Mouse (Mus musculus) intestine, embryonic 14.5 days (tissue): ENCODE results near the gene Ralgds. TPM values are rescaled to one million over a fixed set of nuclear protein-coding genes. Genes with fewer than 3 reads are reported as not detected.
"Not testable (repeated sequence)": the region's sequence is repeated elsewhere in the genome, so short reads cannot be mapped to it uniquely, and the experiment has no call there.

Experiments used
- ATAC-seq: fragments of 200-750 bp; cut with Nextera tagmentation; replicated peaks from 2 replicates; pipeline ENCODE4 v1.8.0; 2017; ENCODE audit warnings: low read depth, moderate number of reproducible peaks, moderate TSS enrichment, moderate library complexity; ENCODE audit not compliant: low FRiP score, low TSS enrichment
- DNase-seq: peaks from one replicate; pipeline ENCODE4 v3.0.0-alpha.2; 2018; ENCODE audit warnings: low spot score
- H3K27ac ChIP-seq: fragments of 300-500 bp; sonication (generic); 2 replicates; pipeline ENCODE4 v1.5.1; 2014; ENCODE audit warnings: low read depth, mild to moderate bottlenecking, control low read depth
- H3K27me3 ChIP-seq: fragments of 300-500 bp; sonication (generic); replicated peaks from 2 replicates; pipeline ENCODE4 v1.6.1; 2014; ENCODE audit warnings: low read length, control low read depth; ENCODE audit not compliant: control insufficient read depth, insufficient read depth
- H3K36me3 ChIP-seq: fragments of 300-500 bp; sonication (generic); 2 replicates; pipeline ENCODE4 v1.6.1; 2014; ENCODE audit warnings: low read length, control low read depth; ENCODE audit not compliant: control insufficient read depth, insufficient read depth
- H3K4me1 ChIP-seq: fragments of 300-500 bp; sonication (generic); replicated peaks from 2 replicates; pipeline ENCODE4 v1.6.1; 2014; ENCODE audit warnings: low read length, control low read depth, mixed read lengths; ENCODE audit not compliant: control insufficient read depth, insufficient read depth
- H3K4me2 ChIP-seq: fragments of 300-500 bp; sonication (generic); 2 replicates; pipeline ENCODE4 v1.6.1; 2014; ENCODE audit warnings: low read length
- H3K4me3 ChIP-seq: fragments of 300-500 bp; sonication (generic); 2 replicates; pipeline ENCODE4 v1.5.1; 2014; ENCODE audit warnings: low read depth, low read length, control low read depth, mixed read lengths
- H3K9ac ChIP-seq: fragments of 300-500 bp; sonication (generic); 2 replicates; pipeline ENCODE4 v1.6.1; 2014; ENCODE audit warnings: mild to moderate bottlenecking, low read length
- H3K9me3 ChIP-seq: fragments of 300-500 bp; sonication (generic); 2 replicates; pipeline ENCODE4 v1.6.1; 2016; ENCODE audit warnings: low read length, control low read depth; ENCODE audit not compliant: control insufficient read depth
- WGBS: fragments of 180-500 bp; shearing (Covaris S2); extraction: QIAGEN DNeasy Blood & Tissue Kit; methylation state at CpG from one replicate; pipeline ENCODE4 v1.1.7; 2014; 5-methylcytosine and 5-hydroxymethylcytosine counted together
- polyA plus RNA-seq: library from polyadenylated mRNA; unstranded; fragments of >200 nt; fragmentation: Nextera tagmentation; extraction: Ambion mirVana; gene quantifications from 2 replicates; pipeline ENCODE4 v1.2.1, GENCODE M21; 2014

Ralgds gene
- polyA plus RNA-seq, 1 experiment from 2014 or later: 40.6 TPM

DNA sequence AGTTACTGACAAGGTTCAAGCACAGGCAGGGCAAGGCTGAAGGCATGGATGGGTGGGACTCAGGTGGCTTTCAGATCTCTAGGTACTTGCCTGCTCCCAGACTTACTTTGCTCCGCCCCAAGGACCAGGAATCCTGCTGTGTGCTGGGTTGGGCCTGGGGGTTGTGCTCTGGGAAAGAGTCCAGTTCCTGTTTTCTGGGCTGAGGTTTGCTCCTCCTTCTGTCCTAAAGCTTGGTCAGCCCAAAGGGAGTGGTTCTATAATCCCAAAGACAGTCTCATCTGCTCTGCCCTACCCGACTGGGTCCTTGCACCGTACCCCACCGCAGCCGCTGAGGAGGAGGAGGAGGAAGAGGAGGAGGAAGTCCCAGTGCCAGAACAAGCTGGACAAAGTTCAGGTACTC, 16.3 kb upstream of the Ralgds start, which contains the start of gene Gbgt1:
TSS of gene Gbgt1 (plus strand) at position 221 of the 400 bp plus-strand sequence.
- no peak within 1 kb of the TSS for H3K4me3 ChIP-seq
- H3K36me3 ChIP-seq: 0 out of 2 replicates have a peak, but pooled peaks cover 3% of the 10 kb centered on the region
- H3K4me2 ChIP-seq: peak within 1 kb of the TSS; percentile 2; the same call in 1 of the 2 replicates
- 77% methylated on average over 5 of the region's 5 CpGs for WGBS
- DNase-seq (no peak), ATAC-seq (no peak)
- H3K27ac ChIP-seq: peak within 1 kb of the TSS; percentile 54; the same call in 1 of the 2 replicates
- H3K27me3 ChIP-seq: no peaks in the 10 kb centered on the region
- H3K9me3 ChIP-seq: no peaks in the 10 kb centered on the region; the same call in 1 of the 2 replicates
- 0 out of 2 replicates have a peak within 1 kb of the TSS, but pooled peaks have one; percentile 5 for H3K9ac ChIP-seq
- H3K4me1 ChIP-seq: peaks cover 17% of the 10 kb centered on the region

DNA sequence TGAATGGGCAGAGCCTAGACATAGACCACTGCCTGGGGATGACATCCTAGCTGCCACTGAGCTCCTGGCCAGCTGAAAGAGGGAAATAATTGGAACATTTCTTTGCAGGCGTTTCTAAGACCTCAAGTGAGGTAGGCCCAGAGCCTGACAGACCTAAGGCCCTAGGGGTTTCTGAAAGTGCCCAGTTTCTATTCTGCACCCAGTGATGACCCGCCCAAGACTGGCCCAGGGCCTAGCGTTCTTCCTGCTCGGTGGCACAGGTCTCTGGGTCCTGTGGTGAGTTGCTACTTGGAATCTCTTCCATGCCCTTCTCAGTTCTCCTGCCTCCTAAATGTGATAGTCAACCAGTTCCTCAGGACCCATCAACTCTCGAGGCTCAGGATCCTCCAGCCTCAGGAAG, 15.4 kb upstream of the Ralgds start:
- Histone ChIP-seq H3K9ac (no peak overlapping the region), H3K4me2 (no peak overlapping the region), H3K27me3 (no peaks in the 10 kb centered on the region), H3K36me3 (0 out of 2 replicates have a peak, but pooled peaks cover 6% of the 10 kb centered on the region), H3K4me1 (peaks cover 17% of the 10 kb centered on the region), H3K4me3 (no peak overlapping the region), H3K27ac (no peak overlapping the region), H3K9me3 (no peaks in the 10 kb centered on the region; the same call in 1 of the 2 replicates)
- ATAC-seq (no peak), DNase-seq (no peak)
- 88% methylated on average over 5 of the region's 5 CpGs for WGBS

DNA sequence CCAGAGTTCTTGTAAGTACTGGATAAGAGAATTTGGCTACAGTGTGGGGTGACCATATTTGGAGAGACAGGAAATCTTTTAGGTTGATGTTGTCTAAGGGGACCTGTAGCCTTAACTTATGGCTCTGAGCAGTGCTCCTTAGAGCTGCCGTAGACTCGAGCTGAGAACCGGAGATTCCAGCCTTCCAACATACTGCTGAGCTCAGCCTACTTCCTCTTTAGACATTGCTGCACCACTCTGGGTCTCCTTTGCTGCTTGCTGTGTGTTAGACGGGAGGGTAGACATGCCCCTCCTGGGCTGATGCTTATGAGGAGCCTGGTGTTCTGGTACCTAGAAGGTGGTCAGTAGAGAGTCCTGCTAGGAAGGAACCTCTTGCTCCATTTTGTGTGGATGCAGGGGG, 14.5 kb upstream of the Ralgds start:
- ATAC-seq: no peak
- Histone ChIP-seq H3K9ac (no peak overlapping the region), H3K4me3 (no peak overlapping the region), H3K4me1 (peaks cover 17% of the 10 kb centered on the region), H3K4me2 (no peak overlapping the region), H3K36me3 (0 out of 2 replicates have a peak, but pooled peaks cover 12% of the 10 kb centered on the region), H3K27me3 (no peaks in the 10 kb centered on the region), H3K27ac (no peak overlapping the region), H3K9me3 (no peaks in the 10 kb centered on the region; the same call in 1 of the 2 replicates)
- no peak for DNase-seq
- WGBS: 81% methylated on average over 4 of the region's 4 CpGs

DNA sequence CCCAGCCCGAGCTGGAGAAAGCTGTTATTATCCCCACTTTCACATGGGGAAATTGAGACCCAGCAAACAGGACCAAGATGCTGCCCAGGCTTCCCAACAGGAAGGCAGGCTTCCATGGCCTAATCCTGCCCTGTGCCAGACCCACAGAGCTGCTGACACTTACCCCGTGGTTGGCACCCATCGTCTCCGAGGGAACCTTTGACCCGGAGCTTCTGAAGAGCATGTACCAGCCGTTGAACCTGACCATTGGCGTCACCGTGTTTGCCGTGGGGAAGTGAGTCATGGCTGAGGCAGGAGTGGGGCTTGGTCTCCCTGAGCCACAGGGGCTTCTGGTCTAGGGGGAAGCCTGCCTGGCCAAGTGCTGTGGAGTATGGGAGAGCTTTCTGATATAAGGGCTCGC, 9.9 kb upstream of the Ralgds start:
- ATAC-seq (no peak), DNase-seq (no peak)
- WGBS: 84% methylated on average over 10 of the region's 10 CpGs

DNA sequence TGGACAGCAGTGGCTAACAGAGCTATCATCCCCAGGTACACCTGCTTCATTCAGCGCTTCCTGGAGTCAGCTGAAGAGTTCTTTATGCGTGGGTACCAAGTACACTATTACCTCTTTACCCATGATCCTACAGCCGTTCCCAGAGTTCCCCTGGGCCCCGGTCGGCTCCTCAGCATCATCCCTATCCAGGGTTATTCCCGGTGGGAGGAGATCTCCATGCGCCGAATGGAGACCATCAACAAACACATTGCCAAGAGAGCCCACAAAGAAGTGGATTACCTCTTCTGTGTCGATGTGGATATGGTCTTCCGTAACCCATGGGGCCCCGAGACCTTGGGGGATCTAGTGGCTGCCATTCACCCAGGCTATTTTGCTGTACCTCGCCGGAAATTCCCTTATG, 8.2 kb upstream of the Ralgds start:
- ATAC-seq (no peak), DNase-seq (no peak)
- H3K4me2 ChIP-seq: no peak overlapping the region
- no peaks in the 10 kb centered on the region for H3K27me3 ChIP-seq
- H3K9ac ChIP-seq: no peak overlapping the region
- no peak overlapping the region for H3K27ac ChIP-seq
- H3K4me3 ChIP-seq: no peak overlapping the region
- no peaks in the 10 kb centered on the region for H3K4me1 ChIP-seq
- H3K36me3 ChIP-seq: 0 out of 2 replicates have a peak, but pooled peaks cover 16% of the 10 kb centered on the region
- 89% methylated on average over 13 of the region's 13 CpGs for WGBS
- no peaks in the 10 kb centered on the region for H3K9me3 ChIP-seq

More for the DNA sequence above, 9.9 kb upstream of the Ralgds start:
- H3K36me3 ChIP-seq: 0 out of 2 replicates have a peak, but pooled peaks cover 19% of the 10 kb centered on the region
- no peak overlapping the region for H3K4me2 ChIP-seq
- H3K27me3 ChIP-seq: no peaks in the 10 kb centered on the region
- H3K4me3 ChIP-seq: no peak overlapping the region
- no peaks in the 10 kb centered on the region for H3K4me1 ChIP-seq
- H3K9ac ChIP-seq: no peak overlapping the region
- H3K27ac ChIP-seq: no peak overlapping the region
- H3K9me3 ChIP-seq: no peaks in the 10 kb centered on the region

DNA sequence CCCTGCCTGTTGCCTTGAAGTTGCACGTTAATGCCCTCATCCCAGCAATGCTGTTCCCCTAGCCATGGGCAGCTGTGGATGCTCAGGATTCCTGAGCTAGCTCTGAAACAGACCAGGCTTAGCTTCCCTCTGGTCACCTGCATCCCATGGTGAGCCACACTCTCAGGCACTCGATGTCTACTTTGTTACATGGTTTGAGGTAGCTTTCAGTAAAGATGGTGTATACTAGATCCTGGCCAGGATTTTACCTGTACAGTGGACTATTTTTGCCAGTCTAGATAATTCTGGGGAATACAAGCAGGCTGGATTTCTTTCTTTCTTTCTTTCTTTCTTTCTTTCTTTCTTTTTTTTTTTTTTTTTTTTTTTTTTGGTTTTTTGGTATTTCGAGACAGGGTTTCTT, 7.1 kb upstream of the Ralgds start, which contains the start of gene Gm10134:
TSS of gene Gm10134 (plus strand) at position 301 of the 400 bp plus-strand sequence.
- no peak within 1 kb of the TSS for H3K4me2 ChIP-seq
- H3K4me1 ChIP-seq: no peaks in the 10 kb centered on the region
- 0 out of 2 replicates have a peak, but pooled peaks cover 16% of the 10 kb centered on the region for H3K36me3 ChIP-seq
- no peak within 1 kb of the TSS for H3K27ac ChIP-seq
- H3K9ac ChIP-seq: no peak within 1 kb of the TSS
- no peak within 1 kb of the TSS for H3K4me3 ChIP-seq
- H3K9me3 ChIP-seq: no peaks in the 10 kb centered on the region
- DNase-seq (no peak), ATAC-seq (no peak)
- H3K27me3 ChIP-seq: no peaks in the 10 kb centered on the region
- 70% methylated on average over 3 of the region's 3 CpGs for WGBS

DNA sequence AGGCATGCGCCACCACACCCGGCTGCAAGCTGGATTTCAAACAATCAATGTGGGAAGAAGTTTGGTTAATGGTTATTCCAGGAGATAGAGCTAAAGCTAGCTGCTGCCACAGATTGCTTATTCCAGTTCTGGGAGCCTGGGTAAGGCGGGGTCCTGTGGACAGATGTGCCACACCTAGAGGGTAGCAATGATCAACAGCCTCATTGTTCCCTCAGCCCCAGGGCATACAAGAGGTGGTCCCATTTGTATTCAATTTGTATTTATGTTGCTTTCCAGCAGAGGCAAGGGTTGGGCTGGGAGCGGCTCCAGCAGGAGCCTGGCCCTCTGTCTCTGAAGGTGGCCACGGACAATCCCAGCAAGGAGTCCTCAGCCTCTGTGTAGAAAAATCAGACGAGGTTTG, 6.6 kb upstream of the Ralgds start:
- DNase-seq: no peak
- no peaks in the 10 kb centered on the region for H3K27me3 ChIP-seq
- H3K4me3 ChIP-seq: no peak overlapping the region
- no peaks in the 10 kb centered on the region for H3K9me3 ChIP-seq
- H3K4me1 ChIP-seq: no peaks in the 10 kb centered on the region
- no peak overlapping the region for H3K9ac ChIP-seq
- WGBS: 88% methylated on average over 6 of the region's 6 CpGs
- H3K4me2 ChIP-seq: no peak overlapping the region
- ATAC-seq: no peak
- H3K27ac ChIP-seq: no peak overlapping the region
- 0 out of 2 replicates have a peak, but pooled peaks cover 16% of the 10 kb centered on the region for H3K36me3 ChIP-seq

DNA sequence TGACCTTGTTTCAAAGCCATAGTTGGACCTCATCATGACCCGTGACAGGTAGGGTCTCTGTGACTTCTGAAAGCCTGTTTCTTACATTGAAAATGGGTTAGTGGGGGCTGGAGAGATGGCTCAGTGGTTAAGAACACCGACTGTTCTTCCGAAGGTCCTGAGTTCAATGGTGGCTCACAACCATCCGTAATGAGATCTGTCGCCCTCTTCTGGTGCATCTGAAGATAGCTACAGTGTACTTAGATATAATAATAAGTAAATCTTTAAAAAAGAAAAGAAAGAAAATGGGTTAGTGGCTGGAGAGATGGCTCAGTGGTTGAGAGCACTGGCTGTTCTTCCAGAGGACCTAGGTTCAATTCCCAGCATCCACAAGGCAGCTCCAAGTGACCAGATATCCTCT, 1.3 kb upstream of the Ralgds start:
- not testable (repeated sequence) for H3K9me3 ChIP-seq, H3K27ac ChIP-seq, H3K4me3 ChIP-seq, H3K36me3 ChIP-seq, H3K9ac ChIP-seq, H3K27me3 ChIP-seq, DNase-seq, ATAC-seq, H3K4me2 ChIP-seq, H3K4me1 ChIP-seq
- WGBS: 53% methylated on average over 5 of the region's 5 CpGs
